In the genomic region with DNA sequence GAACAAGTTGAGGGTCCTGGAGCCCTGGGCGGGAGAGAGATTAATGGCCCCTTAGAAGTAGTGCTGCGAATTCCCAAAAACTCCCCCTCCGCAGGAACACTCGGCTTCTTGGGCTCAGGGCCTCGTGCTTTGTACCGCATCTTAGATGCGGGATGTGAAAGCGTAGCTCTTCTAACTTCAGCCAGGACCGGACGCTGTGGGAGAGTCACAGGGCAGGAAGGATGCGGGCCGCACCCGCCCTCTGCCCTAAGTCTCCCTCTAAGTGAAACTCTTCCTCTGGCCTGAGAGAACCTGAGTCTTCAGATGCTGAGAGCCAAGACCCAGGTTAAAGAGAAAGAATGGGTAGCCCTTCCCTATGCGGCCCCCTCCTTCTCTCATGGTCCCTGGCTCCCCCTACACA, we compare ENCODE assay signal across 7 mouse cellular contexts. TPM values are rescaled to one million over a fixed set of nuclear protein-coding genes. Genes with fewer than 3 reads are reported as not detected.
DNase-seq lines count a peak whose midpoint lies in the region; ATAC-seq and TF ChIP-seq lines count a peak whose summit lies in the region.

No protein-coding gene starts in this region.

- peak overlapping the region; percentile 91 for H3K4me2 ChIP-seq in hindbrain, embryonic 13.5 days
- peak overlapping the region; percentile 76 for H3K4me2 ChIP-seq in liver, embryonic 13.5 days
- peak overlapping the region; percentile 80 for H3K4me2 ChIP-seq in neural tube, embryonic 14.5 days (ENCODE audit: low read depth, low read length)

- ATAC-seq in hindbrain, embryonic 13.5 days (ENCODE audit: low FRiP score), result no peak
- no peak for ATAC-seq in liver, embryonic 13.5 days (ENCODE audit: low read depth)
- no peak for ATAC-seq in neural tube, embryonic 14.5 days (ENCODE audit: low read depth)
- ATAC-seq in megakaryocyte-erythroid progenitor cell, adult 5-6 weeks (replicated peaks; ENCODE audit: low FRiP score, low TSS enrichment, poor library complexity, severe bottlenecking), result no peak

- H3K27me3 ChIP-seq in E14TG2a.4 (ENCODE audit: insufficient read depth, low read length), result peaks cover 42% of the 10 kb centered on the region
- H3K27me3 ChIP-seq in hindbrain, embryonic 13.5 days, result peaks cover 37% of the 10 kb centered on the region
- peaks cover 64% of the 10 kb centered on the region for H3K27me3 ChIP-seq in liver, embryonic 13.5 days
- H3K27me3 ChIP-seq in neural tube, embryonic 14.5 days (ENCODE audit: control insufficient read depth, insufficient read depth, low read length), result no peaks in the 10 kb centered on the region; the same call in 1 of the 2 replicates

- 5% methylated on average over 14 of the region's 14 CpGs for WGBS in hindbrain, embryonic 13.5 days
- 7% methylated on average over 14 of the region's 14 CpGs for WGBS in liver, embryonic 13.5 days (ENCODE audit: insufficient replicate concordance)
- 2% methylated on average over 14 of the region's 14 CpGs for WGBS in neural tube, embryonic 14.5 days

- TF ChIP-seq CTCF in E14TG2a.4 (conservative IDR thresholded peaks at IDR 0.05; ENCODE audit: low read length), result no peak
- TF ChIP-seq CTCF in cortical plate, adult 2 months (IDR thresholded peaks at IDR 0.05; ENCODE audit: extremely low read depth, insufficient read depth, low read length), result no peak

- peaks cover 89% of the 10 kb centered on the region for H3K4me1 ChIP-seq in E14TG2a.4 (replicated peaks; ENCODE audit: low read depth, low read length)
- H3K4me1 ChIP-seq in cortical plate, adult 2 months (ENCODE audit: control insufficient read depth, insufficient read depth, low read length), result peaks cover 7% of the 10 kb centered on the region
- peaks cover 61% of the 10 kb centered on the region for H3K4me1 ChIP-seq in hindbrain, embryonic 13.5 days (replicated peaks)
- H3K4me1 ChIP-seq in liver, embryonic 13.5 days (replicated peaks), result peaks cover 28% of the 10 kb centered on the region
- H3K4me1 ChIP-seq in neural tube, embryonic 14.5 days (ENCODE audit: control insufficient read depth, insufficient read depth, low read length), result peaks cover 17% of the 10 kb centered on the region

- peaks cover 30% of the 10 kb centered on the region for H3K36me3 ChIP-seq in E14TG2a.4 (ENCODE audit: insufficient read depth, low read length)
- 0 out of 2 replicates have a peak, but pooled peaks cover 10% of the 10 kb centered on the region for H3K36me3 ChIP-seq in hindbrain, embryonic 13.5 days
- no peaks in the 10 kb centered on the region for H3K36me3 ChIP-seq in liver, embryonic 13.5 days
- no peaks in the 10 kb centered on the region for H3K36me3 ChIP-seq in neural tube, embryonic 14.5 days (ENCODE audit: control insufficient read depth, insufficient read depth, low read length)

- peak overlapping the region; percentile 82 for H3K9ac ChIP-seq in hindbrain, embryonic 13.5 days
- H3K9ac ChIP-seq in liver, embryonic 13.5 days, result peak overlapping the region; percentile 59; the same call in 1 of the 2 replicates
- peak overlapping the region; percentile 78 for H3K9ac ChIP-seq in neural tube, embryonic 14.5 days (replicated peaks; ENCODE audit: low read depth, low read length)

- H3K4me3 ChIP-seq in E14TG2a.4 (replicated peaks; ENCODE audit: low read length), result peak overlapping the region; percentile 92
- peak overlapping the region; percentile 89 for H3K4me3 ChIP-seq in cortical plate, adult 2 months (ENCODE audit: insufficient read depth, low read length)
- peak overlapping the region; percentile 73 for H3K4me3 ChIP-seq in hindbrain, embryonic 13.5 days
- H3K4me3 ChIP-seq in liver, embryonic 13.5 days (replicated peaks), result peak overlapping the region; percentile 62
- peak overlapping the region; percentile 75 for H3K4me3 ChIP-seq in neural tube, embryonic 14.5 days (ENCODE audit: low read depth, low read length)

- peak overlapping the region; percentile 93; the same call in 1 of the 2 replicates for H3K27ac ChIP-seq in cortical plate, adult 2 months (ENCODE audit: insufficient read depth, low read length)
- H3K27ac ChIP-seq in hindbrain, embryonic 13.5 days, result peak overlapping the region; percentile 73
- no peak overlapping the region for H3K27ac ChIP-seq in liver, embryonic 13.5 days
- no peak overlapping the region for H3K27ac ChIP-seq in neural tube, embryonic 14.5 days (ENCODE audit: low read depth, low read length)

- no peaks in the 10 kb centered on the region for H3K9me3 ChIP-seq in E14TG2a.4 (ENCODE audit: low read length)
- H3K9me3 ChIP-seq in hindbrain, embryonic 13.5 days, result no peaks in the 10 kb centered on the region
- H3K9me3 ChIP-seq in liver, embryonic 13.5 days (replicated peaks), result no peaks in the 10 kb centered on the region
- H3K9me3 ChIP-seq in neural tube, embryonic 14.5 days (ENCODE audit: control insufficient read depth, low read length), result no peaks in the 10 kb centered on the region

- TF ChIP-seq POLR2A in cortical plate, adult 2 months (IDR thresholded peaks at IDR 0.05; ENCODE audit: extremely low read depth, insufficient read depth, low read length), result no peak

- no peak for DNase-seq in liver, embryonic 13.5 days
- DNase-seq in frontal cortex, postnatal 36 days (ENCODE audit: low spot score in 2 of 2), result no peak

RNA-seq across cellular contexts. Expression of a gene that starts 1.0 kb away (rescaled TPM):
- polyA plus RNA-seq in cortical plate, adult 2 months (2012; rRNA removed), result 39.7 and 41.0 TPM in 2 replicates
- polyA plus RNA-seq in hindbrain, embryonic 13.5 days (2015; fragmentation: Nextera tagmentation; extraction: Ambion mirVana), result 1.7 and 1.8 TPM in 2 replicates
- 0.29 and 0.44 TPM in 2 replicates for polyA plus RNA-seq in liver, embryonic 13.5 days (2015; fragmentation: Nextera tagmentation; extraction: Ambion mirVana)
- polyA plus RNA-seq in neural tube, embryonic 14.5 days (2014; fragmentation: Nextera tagmentation; extraction: Ambion mirVana), result 1.0 and 2.4 TPM in 2 replicates
- total RNA-seq in megakaryocyte-erythroid progenitor cell, adult 5-6 weeks (2014; fragmentation: Nextera tagmentation), result 0.17 TPM in 1 of 2 replicates, not detected in the other
- 0.27 TPM in 1 of 2 replicates, not detected in the other for total RNA-seq in megakaryocyte-erythroid progenitor cell, adult 5-6 weeks (2017)

RNA-seq across cellular contexts. Expression of a gene that starts 29.1 kb away (rescaled TPM):
- 76.6 and 103 TPM in 2 replicates for polyA plus RNA-seq in cortical plate, adult 2 months (2012; rRNA removed)
- polyA plus RNA-seq in hindbrain, embryonic 13.5 days (2015; fragmentation: Nextera tagmentation; extraction: Ambion mirVana), result 4.9 and 5.0 TPM in 2 replicates
- polyA plus RNA-seq in liver, embryonic 13.5 days (2015; fragmentation: Nextera tagmentation; extraction: Ambion mirVana), result 0.43 and 0.56 TPM in 2 replicates
- polyA plus RNA-seq in neural tube, embryonic 14.5 days (2014; fragmentation: Nextera tagmentation; extraction: Ambion mirVana), result 4.8 and 5.3 TPM in 2 replicates
- 0.66 and 3.2 TPM in 2 replicates for total RNA-seq in megakaryocyte-erythroid progenitor cell, adult 5-6 weeks (2014; fragmentation: Nextera tagmentation)
- 15.1 and 16.4 TPM in 2 replicates for total RNA-seq in megakaryocyte-erythroid progenitor cell, adult 5-6 weeks (2017)

RNA-seq across cellular contexts. Expression of a gene that starts 51.1 kb away (rescaled TPM):
- 70.5 and 73.9 TPM in 2 replicates for polyA plus RNA-seq in cortical plate, adult 2 months (2012; rRNA removed)
- polyA plus RNA-seq in hindbrain, embryonic 13.5 days (2015; fragmentation: Nextera tagmentation; extraction: Ambion mirVana), result 19.6 and 20.5 TPM in 2 replicates
- polyA plus RNA-seq in liver, embryonic 13.5 days (2015; fragmentation: Nextera tagmentation; extraction: Ambion mirVana), result 1.0 and 1.6 TPM in 2 replicates
- 27.6 and 28.0 TPM in 2 replicates for polyA plus RNA-seq in neural tube, embryonic 14.5 days (2014; fragmentation: Nextera tagmentation; extraction: Ambion mirVana)
- total RNA-seq in megakaryocyte-erythroid progenitor cell, adult 5-6 weeks (2014; fragmentation: Nextera tagmentation), result 1.4 and 2.8 TPM in 2 replicates
- total RNA-seq in megakaryocyte-erythroid progenitor cell, adult 5-6 weeks (2017), result 1.0 and 2.7 TPM in 2 replicates

RNA-seq across cellular contexts. Expression of a gene that starts 59.1 kb away (rescaled TPM):
- 55.3 and 56.0 TPM in 2 replicates for polyA plus RNA-seq in cortical plate, adult 2 months (2012; rRNA removed)
- 82.9 and 84.6 TPM in 2 replicates for polyA plus RNA-seq in hindbrain, embryonic 13.5 days (2015; fragmentation: Nextera tagmentation; extraction: Ambion mirVana)
- polyA plus RNA-seq in liver, embryonic 13.5 days (2015; fragmentation: Nextera tagmentation; extraction: Ambion mirVana), result 29.6 and 31.7 TPM in 2 replicates
- polyA plus RNA-seq in neural tube, embryonic 14.5 days (2014; fragmentation: Nextera tagmentation; extraction: Ambion mirVana), result 69.4 and 75.7 TPM in 2 replicates
- total RNA-seq in megakaryocyte-erythroid progenitor cell, adult 5-6 weeks (2014; fragmentation: Nextera tagmentation), result 14.7 and 18.0 TPM in 2 replicates
- total RNA-seq in megakaryocyte-erythroid progenitor cell, adult 5-6 weeks (2017), result 31.7 and 42.1 TPM in 2 replicates

Comparison
In these comparisons a context has a peak if more than half of its experiments do, and no peak if none do; other contexts are left out.
1. H3K27ac ChIP-seq: peak in cortical plate, adult 2 months (single experiment) and hindbrain, embryonic 13.5 days (single experiment); none in liver, embryonic 13.5 days (single experiment) and neural tube, embryonic 14.5 days (single experiment).
2. RNA of a gene that starts 1.0 kb away (polyA plus RNA-seq): 39.7 to 41.0 TPM in cortical plate, adult 2 months; 1.7 to 1.8 TPM in hindbrain, embryonic 13.5 days, 1.0 to 2.4 TPM in neural tube, embryonic 14.5 days and 0.29 to 0.44 TPM in liver, embryonic 13.5 days; every median in the first group is over 10 times any median in the second.
3. RNA of a gene that starts 29.1 kb away (polyA plus RNA-seq): 76.6 to 103 TPM in cortical plate, adult 2 months; 4.8 to 5.3 TPM in neural tube, embryonic 14.5 days, 4.9 to 5.0 TPM in hindbrain, embryonic 13.5 days and 0.43 to 0.56 TPM in liver, embryonic 13.5 days; every median in the first group is over 10 times any median in the second.
4. Peak in every context shown above with its lines, with median percentiles within 50 percentile points of each other: H3K4me3 ChIP-seq, H3K4me2 ChIP-seq and H3K9ac ChIP-seq.